Mouse (Mus musculus) ovary, postnatal 10 days (tissue): ENCODE results near the gene Fstl1.

ENCODE experiments used
- DNase-seq: peaks from one replicate; pipeline ENCODE4 v3.0.0; 2022; ENCODE audit warnings: low spot score

Fstl1 gene

GRCm38 (mm10) chr16:37868506-37869469 lies 92.1 kb downstream of the Fstl1 start:
- DNase-seq = peak; percentile 52

DNA sequence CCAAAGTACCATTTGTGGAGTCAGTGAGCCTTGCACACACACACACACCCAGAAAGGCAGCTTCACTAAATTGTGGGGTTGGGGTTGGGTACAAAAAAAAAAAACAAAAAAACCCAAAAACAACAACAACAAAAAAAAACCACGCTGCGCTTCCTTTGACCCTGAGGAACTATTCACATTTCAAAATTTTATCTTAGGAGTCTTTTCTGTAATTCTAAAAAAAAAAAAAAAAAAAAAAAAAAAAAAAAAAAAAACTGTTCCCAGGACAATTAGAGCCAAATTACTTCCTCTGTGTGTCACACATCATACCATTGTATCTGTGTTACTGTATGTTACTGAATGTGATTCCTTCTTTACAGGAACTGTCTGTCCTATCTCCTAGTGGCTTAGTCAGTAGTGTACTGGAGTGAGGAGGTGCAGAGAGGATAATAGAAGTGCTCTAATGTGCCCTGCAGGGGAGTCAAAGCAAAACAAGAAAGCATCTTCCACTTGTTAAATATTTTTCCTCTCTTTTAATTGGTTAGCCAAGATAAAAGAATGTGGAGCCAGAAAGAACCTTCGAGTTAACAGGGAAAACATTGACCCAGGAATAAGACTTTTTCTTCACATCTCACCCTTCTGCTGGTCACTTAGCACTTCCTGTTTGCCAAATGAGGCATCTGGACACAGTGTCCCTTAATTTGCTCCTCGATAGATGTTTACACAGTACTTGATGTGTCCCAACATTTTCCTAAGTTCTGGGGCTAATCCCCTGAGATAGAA lies 93.0 kb downstream of the Fstl1 start:
- DNase-seq = no peak

GRCm38 (mm10) chr16:37871112-37871715 lies 94.5 kb downstream of the Fstl1 start:
- DNase-seq = no peak

GRCm38 (mm10) chr16:37874501-37875235 lies 98.0 kb downstream of the Fstl1 start:
- DNase-seq = no peak

DNA sequence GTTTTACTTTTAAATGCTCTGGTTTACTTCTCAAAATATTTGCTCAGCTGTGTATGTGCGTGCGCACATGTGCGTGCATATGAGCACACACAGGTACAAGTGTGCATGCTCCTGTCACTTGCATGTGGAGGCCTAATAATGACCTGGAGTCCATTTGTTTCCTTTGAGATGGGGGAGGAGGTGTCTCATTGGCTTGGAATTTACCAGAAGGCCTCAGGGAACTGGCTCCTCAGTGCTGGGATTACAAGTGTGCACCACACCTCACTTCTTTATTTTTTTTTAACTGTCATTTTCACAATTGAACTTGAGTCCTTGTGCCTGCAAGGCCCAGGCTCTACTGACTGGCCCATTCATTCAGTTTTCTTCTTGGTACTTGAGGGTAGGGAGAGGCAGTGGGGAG lies 100.7 kb downstream of the Fstl1 start:
- DNase-seq = no peak

DNA sequence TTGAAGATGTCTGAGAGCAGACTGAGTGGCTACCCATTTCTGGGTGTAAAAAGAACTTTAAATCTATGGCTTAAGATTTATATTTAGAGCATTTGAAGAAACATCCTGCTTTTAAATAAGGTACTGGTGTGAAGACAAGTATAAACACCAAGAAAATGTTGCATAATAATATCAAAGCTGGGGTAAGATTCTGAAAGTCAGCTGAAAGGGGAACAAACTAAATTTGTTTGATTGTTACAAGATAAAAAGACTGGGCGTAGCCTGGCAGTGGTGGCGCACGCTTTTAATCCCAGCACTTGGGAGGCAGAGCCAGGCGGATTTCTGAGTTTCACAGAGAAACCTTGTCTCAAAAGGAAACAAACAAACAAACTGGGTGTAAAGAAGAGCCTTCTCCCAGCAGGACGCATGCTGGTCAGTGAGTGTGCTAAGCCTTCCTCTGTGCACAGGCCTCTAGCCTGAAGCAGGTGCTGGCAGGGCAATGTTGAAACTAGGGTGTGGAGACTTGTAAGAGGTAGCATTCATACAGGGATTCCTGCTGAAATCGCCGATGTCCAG lies 102.4 kb downstream of the Fstl1 start:
- DNase-seq = no peak

DNA sequence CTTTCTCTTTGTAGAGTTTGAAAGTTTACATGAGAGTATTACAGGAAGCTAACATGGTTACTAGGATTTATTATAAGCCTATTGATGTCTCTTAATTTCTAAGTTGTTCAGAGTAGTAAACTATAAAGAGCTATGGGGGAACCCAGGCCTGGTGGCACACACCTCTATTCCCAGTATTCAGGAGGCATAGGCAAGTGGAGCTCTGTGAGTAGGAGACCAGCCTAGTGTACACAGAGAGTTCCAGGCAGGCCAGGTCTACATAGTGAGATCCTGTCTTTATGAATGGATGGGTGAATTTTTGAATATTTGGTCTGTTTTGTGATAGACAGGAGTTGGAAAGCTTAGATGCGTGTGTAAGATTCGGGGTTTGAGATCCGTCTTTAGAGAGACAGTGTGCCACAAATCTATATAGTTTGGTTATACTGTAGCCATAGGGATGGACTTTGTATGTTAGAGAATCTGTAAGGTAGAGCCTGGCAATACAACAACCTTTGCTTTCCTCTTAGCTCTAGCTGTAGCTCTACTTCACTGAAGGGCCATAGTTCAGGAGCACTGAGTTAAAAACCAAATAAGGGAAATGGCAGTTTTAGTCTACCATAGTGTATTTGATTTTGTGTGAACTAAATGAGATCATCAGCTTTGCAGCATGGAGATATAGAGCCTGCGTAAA lies 103.2 kb downstream of the Fstl1 start:
- DNase-seq = no peak

DNA sequence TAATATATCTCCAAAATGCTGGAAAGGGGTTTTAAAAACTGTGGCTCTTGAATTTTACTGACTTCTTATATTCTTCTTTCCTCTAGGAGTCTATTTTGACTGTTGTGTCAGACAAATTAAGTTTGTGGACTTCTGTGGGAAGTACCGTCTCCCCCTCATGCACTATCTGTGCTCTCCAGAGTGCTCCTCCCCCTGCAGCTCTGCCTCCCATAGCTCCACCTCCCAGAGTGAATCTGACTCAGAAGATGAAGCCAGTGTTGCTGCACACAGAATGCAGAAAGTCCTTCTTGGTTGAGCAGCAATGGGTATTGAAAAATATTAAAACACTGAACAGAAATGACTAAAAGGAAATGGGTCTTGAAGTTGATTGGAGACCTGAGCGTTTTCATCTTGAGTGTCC lies 104.5 kb downstream of the Fstl1 start:
- no peak for DNase-seq
